Mouse (Mus musculus): ENCODE measurements at regions not wholly inside any gene's neighbourhood (a gene's known extent, or its start where the extent isn't known, plus 50 kb on each side); places are given as distances from the start of the nearest gene placed in this dataset.
"Not testable (repeated sequence)": the region's sequence is repeated elsewhere in the genome, so short reads cannot be mapped to it uniquely, and the experiment has no call there.

DNA sequence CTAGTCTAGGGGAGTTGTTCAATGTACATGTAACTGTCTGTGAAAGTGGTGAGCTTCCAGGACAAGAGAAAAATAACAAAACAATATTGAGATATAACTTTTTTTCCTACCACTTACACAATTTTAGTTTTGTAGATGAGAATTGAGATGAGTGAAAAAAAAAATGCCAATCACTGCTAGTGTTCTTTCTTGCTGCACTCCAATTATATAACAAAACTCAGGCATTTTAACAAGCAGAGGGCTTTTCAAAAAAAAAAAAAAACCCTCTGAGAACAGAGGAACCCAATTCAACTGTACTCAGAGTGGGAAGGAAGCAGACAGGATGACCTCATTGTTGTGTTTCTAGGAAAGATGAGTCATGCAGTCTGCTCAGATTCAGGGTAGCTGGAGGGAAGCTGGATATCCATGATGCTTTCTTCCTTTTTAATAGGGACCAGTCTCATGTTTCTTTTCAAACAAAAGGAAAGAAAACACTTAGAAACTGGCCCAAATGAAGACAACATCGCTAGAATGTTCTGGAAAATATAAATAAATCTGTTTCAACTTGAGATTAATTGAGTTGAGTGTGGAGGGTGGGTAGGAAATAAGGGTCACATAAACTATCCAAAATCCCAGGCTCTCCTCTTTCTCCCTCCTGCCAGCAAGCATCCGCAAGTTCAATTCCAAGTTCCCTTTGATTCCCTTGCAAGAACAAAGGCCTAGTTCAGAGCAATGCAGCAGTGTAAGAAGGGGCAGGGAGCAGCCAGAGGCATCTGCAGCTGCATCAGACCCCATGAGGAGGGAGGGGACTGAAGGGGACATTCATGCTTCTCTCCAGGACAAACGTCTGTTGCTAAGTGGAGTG is 250.6 kb downstream of the Trib2 start:
- DNase-seq (ENCODE audit: low read depth) = no peak

DNA sequence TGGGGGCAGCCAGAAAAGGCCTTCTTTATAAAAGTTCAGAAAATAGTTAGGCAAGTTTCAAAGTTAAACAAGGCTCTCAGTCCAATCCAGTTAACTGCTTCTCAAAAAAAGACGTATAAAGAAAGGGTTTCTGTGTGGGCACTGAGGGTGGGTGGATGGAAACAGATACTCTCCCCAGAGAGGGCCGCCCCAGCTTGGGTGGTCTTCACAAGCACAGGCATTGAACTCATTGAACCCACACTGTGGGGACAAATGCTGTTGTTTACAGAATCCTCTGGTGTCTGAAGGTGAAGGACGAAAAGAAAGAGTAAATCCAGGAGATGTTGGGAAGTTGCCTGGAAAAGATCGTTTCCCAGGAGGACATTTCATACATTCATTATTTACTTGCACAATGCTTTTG is 253.9 kb downstream of the Trib2 start:
- no peak for DNase-seq (ENCODE audit: low read depth)

DNA sequence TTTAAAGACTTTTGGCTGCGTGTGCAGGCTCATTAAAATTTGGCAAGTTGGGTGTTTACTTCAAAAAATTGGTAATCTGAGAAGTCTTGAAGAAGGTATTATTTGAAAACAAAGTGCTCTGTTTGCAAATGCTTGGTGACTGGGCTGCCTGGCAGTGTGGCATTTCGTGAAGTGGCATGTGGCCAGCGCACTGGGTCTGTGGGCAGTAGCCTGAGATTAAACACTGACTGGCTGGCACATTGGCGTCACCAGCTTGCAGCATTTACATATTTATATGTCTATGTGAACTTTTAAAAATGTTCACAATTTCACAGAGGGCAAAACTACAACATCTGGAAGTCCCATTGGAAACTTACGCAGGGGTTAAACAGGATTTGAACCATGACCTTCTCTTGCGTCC is 261.3 kb downstream of the Trib2 start:
- no peak for DNase-seq (ENCODE audit: low read depth)

DNA sequence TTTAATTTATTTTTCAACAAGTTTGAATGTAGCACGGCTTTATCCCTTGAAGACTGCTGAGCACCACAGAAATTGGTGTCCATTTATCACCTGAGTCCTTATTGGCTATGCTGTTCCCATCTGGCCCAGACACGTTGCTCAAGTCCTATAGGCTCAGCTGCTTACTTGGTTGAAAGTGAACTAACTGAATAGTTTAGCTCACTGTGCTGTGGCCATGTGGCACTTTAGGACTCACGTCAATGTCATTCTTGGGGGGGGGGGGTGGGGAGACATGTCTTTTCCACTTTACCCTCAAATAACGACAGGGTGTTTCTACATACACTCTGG is 263.1 kb downstream of the Trib2 start:
- DNase-seq (ENCODE audit: low read depth) = no peak

DNA sequence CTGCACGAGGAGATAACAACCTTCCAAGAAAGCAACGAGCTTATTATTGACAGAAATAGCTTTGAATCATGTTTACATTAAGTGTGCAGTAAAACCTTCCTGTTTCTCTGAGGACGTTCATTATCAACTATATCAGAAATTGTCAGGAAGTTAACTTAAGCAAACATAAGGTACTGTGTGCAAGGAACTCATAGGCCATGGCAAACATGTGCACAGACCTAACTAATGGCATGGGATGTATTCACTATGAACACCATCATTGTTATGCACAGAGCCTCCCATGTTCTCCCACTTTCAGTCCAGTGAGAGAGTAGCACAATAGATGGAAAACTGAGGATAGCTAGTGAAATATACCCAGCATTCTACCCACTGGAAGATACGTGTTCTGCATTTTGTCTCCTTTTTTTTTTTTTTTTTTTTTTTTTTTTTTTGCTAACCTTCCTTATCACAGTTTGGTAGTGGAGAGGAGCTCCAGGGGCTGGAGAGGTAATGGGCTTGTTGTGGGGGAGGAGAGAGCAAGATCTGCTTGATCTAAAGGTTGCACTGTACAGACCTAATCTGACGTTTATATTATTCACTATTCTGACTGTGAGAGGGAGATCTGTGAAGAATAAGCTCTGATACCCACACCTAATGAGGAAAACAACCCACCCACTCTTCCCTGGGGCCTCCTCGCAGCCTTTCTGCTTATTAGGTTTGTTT is 263.6 kb downstream of the Trib2 start:
- no peak for DNase-seq (ENCODE audit: low read depth)

DNA sequence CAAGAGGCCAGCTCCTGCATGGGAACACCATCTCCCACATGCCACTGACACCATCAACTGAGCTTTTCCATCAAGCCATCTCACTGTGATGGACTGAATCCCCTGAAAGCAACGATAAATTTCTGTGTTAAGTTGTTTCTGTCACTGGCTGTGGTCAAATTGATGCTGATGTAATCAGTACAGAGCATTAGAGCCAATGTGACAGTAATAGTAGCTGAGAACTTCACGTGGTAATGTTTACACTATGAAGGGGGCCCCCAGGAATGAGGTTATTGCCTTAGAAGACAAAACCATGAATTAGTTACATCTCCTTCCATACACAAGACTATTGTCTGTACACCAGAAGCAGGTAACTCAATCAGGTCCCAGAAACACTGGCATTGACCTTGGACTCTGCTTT is 264.5 kb downstream of the Trib2 start:
- no peak for DNase-seq (ENCODE audit: low read depth)

DNA sequence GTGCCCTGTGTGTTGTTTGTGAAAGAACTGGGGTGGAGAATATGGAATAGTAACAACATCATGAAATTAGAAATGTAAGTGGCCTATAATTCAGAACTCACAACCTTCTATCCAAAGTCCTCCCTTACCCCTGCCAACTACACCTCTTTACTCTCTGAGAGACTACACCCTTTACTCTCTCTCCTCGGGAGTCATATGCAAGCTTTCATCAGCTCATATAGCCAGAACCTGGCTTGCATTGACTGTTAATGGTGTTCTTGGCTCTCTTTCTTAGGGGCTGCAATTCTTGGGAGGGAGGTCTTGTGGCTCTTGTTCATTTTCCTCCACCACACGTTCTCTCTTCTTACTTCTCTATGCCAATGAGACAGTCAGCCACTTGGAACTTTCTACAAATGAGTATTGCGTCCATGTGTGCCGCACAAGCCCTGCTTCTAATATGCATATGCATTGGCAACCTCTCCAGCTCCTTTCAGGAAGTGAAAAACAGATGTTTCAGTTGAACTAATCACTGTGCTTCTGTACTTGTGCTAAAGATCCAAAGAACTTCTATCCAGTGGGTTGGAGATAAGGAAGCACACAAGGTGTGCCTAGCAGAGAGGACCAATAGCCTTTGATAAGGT is 265.3 kb downstream of the Trib2 start:
- no peak for DNase-seq (ENCODE audit: low read depth)

DNA sequence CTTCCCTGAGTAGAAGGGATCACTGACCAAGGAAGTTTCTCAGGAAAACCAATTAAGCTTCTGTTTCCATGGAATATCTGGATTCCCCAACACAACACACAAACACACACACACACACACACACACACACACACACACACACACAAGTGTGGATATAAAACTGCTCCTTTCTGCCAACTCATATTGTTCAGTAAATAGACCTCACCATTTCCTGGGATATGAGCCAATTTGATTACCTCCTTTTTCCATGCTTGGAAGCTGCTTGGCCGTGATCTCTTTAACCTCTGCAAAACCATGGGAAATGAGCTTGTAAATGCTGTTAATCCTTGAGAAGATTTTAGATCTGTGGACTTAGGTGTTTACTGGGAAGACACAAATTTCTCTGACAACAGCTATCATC is 272.4 kb downstream of the Trib2 start:
- no peak for DNase-seq (ENCODE audit: low read depth)

DNA sequence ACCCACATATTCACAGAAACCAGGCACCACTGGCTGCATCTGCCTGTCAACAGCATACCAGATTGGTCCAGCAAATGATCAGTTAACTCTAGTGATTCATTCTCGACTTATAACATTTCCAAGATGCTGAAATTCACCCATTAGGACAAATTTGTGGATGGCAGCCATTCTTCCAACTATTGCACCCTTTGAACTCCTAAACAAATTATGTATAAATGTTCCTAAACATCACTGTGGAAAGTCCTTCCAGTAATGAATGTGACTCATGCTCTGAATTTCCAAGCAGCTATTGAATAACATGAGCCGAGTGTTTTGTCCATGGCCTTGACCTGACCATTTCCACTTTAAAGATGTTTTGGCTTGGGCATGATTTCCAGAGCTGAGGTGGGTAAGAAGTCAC is 274.2 kb downstream of the Trib2 start:
- DNase-seq (ENCODE audit: low read depth) = no peak

DNA sequence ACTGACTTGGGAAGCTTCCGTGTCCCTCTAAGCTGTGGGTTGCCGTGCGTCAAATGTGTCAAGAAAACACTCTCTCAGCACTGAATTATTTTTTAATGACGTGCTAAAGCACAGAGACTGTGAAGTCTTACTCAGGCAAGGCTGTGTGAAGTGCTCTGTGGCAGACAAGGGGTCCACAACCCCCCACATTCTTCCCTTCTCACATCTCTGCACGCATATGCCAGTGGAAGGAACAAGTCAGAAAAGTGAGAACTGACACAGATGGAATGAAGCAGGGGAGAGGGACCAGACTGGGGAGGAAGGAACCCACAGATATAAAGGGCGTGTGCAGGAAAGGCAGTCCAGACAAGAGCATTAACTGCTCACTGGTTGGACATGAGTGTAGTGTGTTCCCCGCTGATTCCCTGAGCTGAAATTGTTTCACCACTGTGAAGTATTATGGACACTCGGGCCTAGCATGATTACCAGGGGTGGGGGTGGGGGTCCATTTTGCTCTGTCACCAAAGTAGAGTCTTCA is 279.8 kb downstream of the Trib2 start:
- no peak for DNase-seq (ENCODE audit: low read depth)

DNA sequence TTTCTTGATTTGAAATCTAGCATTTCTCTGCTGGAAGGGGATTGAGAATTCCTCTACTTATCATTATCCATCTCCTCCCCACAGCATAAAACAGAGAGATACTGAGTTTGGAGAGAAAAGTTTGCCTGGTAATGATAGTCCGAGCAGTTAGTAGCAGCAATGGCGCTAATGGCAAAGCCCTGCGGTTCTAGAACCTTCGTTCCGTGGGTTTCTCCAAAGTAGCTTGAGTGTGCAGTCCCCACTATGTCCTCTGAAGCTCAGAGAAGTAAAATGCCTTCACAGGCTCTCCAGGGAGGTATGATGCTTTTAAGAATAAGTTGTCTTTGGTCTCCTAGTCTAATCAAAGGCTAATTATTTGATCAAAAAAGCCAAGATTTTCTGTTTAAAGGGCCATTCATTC is 280.5 kb downstream of the Trib2 start:
- DNase-seq (ENCODE audit: low read depth) = no peak

DNA sequence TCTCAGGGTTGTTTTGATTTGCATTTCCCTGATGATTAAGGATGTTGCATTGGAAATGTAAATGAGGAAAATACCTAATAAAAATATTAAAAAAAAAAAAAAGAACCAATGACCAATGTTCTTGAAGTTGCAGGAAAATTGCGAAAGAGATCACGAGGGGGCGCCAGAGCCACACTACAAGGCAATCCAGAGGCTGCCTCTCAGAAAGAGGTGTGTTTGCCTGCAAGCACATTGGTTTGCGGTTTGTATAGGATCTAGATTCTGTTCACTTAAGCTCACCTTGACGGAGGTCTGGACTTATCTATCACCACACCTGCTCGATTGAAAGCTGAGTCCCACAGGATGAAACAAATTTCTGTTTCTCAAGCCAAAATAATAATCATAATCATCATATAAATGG is 280.9 kb downstream of the Trib2 start:
- DNase-seq (ENCODE audit: low read depth) = peak; percentile 81

DNA sequence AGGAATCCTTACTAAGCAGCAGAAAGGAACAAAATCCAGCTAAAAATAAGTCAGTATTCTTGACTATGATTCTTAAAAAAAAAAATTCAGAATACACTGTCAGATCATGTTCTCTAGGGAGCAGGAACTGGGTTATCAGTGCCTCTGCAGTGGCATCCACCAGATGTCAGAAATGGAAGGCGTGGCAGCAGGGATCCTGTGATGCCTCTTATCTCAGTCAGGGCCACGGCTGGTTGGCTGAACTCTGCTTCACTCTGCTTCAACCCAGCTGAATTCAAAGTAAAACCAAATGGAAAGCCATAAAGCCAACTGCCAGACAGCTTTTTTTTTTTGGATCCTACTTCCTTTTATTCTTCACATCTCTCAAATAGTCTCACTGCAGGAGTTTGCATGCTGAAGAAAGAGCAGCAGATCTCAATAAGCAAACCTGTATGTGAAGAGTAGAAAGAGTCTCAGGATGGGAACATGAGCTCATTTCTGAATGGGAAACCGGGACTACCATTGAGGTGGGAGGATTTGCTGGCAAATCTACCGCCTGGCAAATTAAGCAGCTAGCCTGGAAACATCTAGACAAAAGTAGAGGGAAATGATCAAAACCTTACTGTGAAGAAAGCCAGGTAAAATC is 295.8 kb downstream of the Trib2 start:
- no peak for DNase-seq (ENCODE audit: low read depth)

DNA sequence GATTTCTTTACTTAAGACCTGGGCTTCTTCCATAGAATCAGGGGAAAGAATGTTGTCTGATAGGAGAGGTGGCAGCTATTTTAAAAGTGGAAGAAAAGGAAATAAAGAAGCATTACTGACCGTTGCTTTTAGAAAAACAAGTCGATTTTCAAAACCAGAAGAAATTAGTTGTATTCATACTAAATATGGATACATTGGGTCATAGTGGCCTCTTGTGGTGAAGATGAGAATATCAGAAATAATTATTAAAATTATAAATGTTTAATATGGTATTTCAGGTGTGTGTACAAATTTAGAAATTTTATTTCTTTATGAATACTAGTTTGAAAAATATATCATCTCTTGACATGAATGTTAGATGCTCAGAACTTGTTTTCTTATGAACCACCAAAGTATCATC is 304.7 kb downstream of the Trib2 start:
- no peak for DNase-seq (ENCODE audit: low read depth)

DNA sequence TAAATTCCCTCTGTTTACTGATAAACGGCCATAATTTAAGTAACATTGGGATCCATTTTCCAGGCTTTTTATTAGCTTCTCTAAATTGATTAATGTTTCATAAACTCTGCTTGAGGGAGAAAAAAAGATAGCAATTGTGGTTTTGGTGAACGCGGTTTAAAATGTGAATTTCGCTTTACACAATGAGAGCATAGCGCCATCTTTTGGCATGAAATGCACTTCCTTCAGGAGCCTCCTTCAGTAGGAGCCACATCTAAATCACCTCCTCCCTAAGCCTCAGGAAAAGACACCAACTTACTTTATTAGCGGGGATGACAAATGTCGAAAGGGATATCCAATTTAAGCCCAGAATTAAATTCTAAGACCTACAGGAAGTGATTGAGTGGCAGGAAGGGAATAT is 309.1 kb downstream of the Trib2 start:
- DNase-seq (ENCODE audit: low read depth) = peak; percentile 4

DNA sequence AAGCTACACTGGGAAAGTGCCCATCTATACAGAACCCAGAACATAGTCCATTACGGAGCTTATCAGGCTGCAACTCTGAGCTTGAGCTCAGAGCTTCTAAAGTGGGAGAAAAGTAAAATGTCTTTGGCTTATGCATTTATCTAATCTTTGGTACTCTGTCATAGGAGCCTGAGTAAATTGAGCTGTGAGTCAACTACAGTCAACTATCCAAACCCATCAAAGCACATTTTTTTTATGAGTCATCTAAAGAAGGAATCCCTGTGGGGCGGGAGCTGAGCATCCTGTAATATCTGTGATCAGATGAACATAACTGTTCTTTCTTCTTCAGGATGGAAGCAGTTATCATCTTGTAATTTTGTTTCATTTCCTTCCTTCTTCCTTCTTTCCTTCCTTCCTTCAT is 323.1 kb downstream of the Trib2 start:
- DNase-seq (ENCODE audit: low read depth) = no peak

DNA sequence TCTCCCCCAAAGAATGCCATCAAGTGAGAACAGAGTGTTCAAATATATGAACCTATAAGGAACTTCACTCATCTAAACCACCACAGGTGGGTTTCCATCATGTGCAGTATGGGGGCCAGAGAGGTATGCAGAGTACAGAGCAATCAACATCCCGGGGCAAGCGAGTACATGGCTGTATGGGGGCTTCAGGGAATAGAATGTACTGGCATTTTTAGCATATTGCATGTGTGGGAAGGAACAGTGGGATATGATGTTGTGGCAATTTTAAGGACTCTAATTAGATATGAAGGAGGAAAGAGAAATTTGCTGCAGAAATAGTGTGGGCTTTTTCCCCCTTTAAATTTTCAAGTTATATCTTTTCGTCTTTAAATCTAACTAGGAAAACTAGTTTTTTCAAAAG is 344.0 kb downstream of the Trib2 start:
- DNase-seq (ENCODE audit: low read depth) = no peak

DNA sequence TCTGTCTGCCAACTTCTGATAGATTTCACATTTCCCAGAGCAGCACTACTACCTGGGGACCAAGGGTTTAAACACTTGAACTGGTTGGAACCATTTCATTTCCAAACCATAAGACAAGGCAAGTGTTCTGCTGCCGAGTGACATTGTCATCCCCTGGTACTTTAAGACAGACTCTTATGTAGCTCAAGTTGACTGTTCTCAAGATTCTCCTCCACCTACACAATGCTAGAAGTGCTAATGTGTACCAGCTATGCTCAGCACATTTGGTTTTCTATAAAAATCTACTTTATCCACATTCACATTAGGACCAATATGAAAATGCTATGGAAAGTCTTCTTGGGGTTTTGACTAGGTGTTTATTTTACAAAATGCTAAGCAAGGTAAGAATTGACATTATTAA is 357.3 kb downstream of the Trib2 start:
- DNase-seq (ENCODE audit: low read depth) = no peak

DNA sequence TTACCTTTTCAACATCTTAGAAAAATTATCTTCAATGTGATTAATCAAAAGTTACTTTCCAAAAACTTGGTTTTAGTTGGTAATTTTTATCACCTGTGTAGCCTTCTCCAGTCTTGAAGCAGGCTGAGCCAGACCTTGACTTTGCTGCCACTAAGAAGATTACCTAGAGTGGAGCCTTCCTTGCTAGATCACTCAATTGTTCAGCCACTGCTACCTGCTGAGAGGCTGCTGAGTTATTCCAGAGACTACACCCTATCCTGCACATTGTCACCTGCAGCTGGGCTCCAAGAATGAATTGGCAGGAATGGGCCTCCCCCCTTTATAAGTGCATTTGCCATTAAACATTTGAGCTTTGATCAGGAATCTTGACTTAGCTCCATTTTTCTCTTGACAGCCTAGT is 360.4 kb downstream of the Trib2 start:
- not testable (repeated sequence) for DNase-seq (ENCODE audit: low read depth)

DNA sequence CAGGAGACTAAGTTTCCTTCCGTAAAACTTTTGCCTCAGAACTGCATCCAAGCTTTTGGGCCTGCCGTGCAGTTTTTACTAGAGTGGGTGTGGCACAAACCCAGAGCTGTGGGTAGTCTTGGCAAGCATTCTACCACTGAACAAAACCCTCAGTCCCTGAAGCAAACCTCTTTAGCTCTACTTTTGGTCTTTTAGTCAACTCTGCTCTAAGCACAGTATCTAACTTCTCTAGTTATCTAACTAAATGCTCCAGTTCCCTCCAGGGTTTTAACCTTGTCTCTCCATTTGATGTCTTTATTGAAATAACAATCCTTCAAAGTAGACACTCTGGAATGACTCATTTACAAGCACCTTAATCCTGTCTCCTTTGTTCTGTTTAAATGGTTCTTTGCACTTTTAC is 361.0 kb downstream of the Trib2 start:
- DNase-seq (ENCODE audit: low read depth) = no peak

DNA sequence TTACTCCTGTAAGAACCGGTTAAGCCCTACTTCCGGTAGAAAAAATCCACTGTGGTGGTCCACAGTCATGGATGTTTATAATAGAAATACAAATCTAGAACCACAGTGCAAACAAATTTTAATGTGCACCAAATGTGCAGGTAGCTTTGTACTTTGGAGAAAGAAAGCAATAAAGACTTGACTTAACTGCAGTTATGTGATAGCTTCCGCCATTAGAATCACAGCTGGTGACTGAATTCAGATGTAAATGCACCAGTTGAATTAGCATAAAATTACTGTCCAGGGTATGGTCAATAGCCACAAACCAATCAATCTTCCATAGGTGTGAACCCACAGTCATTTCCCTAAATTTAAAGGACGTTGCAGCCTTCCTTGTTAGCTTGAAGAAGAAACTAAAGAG is 367.2 kb downstream of the Trib2 start:
- no peak for DNase-seq (ENCODE audit: low read depth)

DNA sequence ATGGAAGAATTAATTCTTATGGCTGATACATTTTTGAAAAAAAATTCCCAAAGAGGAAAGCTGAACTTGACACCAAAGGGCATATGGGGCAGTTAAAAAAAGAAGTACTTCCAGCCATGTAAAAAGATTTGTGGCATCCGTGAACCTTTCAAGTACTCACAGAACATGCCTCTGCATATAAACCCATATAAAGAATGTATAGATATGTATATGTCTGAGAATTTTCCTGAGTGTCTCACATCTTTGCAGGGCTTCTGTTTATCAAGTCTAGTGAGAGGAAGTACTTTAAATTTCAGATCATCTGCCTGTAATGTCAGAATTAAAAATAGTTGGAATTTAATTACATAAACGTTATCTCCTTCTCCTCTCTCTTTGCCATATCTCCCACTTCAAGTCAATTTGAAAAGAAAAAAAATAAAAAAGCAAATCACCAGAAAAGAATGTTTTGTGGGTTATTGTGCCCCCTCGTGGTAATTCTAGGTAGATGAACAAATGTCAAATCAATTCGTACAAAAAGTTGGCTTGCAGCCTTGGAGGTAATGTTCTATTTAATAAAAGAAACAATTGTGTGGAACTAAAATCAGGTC is 400.4 kb downstream of the Trib2 start:
- peak; percentile 1 for DNase-seq (ENCODE audit: low read depth)

Data from induced T-regulatory cell, adult 2 months (primary cell).